In the genomic region with DNA sequence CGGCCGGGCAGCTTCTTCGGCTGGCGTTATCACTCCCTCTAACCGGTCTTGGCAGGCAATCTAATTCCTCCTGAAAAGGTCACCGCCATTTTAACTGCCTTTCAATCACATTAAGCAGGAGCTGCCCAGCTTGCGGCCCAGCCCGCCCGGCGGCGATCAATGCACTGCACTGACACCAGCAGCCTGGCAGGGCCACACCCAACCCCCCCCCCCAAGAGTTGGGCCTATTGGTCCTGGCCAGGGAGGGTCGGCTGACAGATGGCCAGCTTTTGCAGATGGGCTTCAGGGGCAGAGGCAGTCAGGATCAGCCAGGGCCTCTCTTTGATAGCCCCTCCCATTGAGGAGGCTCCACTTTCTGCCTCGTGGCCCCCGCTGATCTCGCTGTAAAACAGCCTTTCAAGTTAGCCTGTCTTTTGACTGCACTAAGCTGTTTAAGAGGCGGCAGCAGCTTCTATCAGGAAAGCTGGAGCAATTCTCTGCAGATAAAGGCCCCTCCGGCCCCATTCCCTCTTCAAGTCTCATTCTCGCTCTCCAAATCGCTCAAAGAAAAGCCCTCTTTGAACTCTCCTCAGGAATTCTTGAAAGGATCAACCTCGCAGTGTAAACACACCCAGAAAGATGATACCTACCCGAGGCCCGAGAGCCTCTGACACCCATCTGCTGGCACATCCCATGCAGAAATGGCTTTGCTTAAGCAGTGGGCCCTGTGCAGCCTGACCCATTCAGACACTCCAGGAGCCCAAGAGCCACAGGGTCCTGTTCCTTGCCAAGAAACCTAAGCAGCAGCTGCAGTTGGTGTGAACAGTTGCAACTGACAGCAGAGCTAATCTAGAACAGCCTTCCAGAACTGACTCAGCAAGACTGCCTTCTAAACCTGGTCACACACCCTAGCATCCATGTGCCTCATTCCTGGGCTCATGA, we compare ENCODE assay signal across 8 mouse cellular contexts. TPM values are rescaled to one million over a fixed set of nuclear protein-coding genes. Genes with fewer than 3 reads are reported as not detected.
DNase-seq lines count a peak whose midpoint lies in the region; ATAC-seq and TF ChIP-seq lines count a peak whose summit lies in the region.

No protein-coding gene starts in this region.

- 19% methylated on average over 22 of the region's 22 CpGs for WGBS in heart, embryonic 10.5 days
- 17% methylated on average over 22 of the region's 22 CpGs for WGBS in hindbrain, embryonic 14.5 days

- TF ChIP-seq CTCF in brain, embryonic 14.5 days (IDR thresholded peaks at IDR 0.05; ENCODE audit: borderline replicate concordance, extremely low read depth, insufficient read depth, insufficient read length), result no peak

- ATAC-seq in hindbrain, embryonic 14.5 days (ENCODE audit: low FRiP score), result peak; percentile 41

- intact Hi-C loops in heart, postnatal 25 days (cut with DNase I), result no loop called here

- peaks cover 87% of the 10 kb centered on the region for H3K36me3 ChIP-seq in heart, embryonic 10.5 days
- H3K36me3 ChIP-seq in hindbrain, embryonic 14.5 days (replicated peaks; ENCODE audit: control insufficient read depth, insufficient read depth), result peaks cover 43% of the 10 kb centered on the region

- H3K4me1 ChIP-seq in heart, embryonic 10.5 days, result peaks cover 72% of the 10 kb centered on the region
- H3K4me1 ChIP-seq in hindbrain, embryonic 14.5 days (replicated peaks; ENCODE audit: control insufficient read depth, insufficient read depth, low read length), result peaks cover 56% of the 10 kb centered on the region

- peak overlapping the region; percentile 67 for H3K27ac ChIP-seq in heart, embryonic 10.5 days
- H3K27ac ChIP-seq in hindbrain, embryonic 14.5 days, result peak overlapping the region; percentile 68

- DNase-seq in heart, embryonic 10.5 days (ENCODE audit: low spot score), result no peak
- DNase-seq in heart, postnatal 25 days (ENCODE audit: low spot score), result no peak
- DNase-seq in brain, embryonic 14.5 days (ENCODE audit: low read depth), result peak; percentile 85
- no peak for DNase-seq in hindbrain, embryonic 14.5 days (ENCODE audit: low spot score)
- peak; percentile 69 for DNase-seq in neural tube, embryonic 10.5 days (ENCODE audit: extremely low spot score, low spot score)
- no peak for DNase-seq in ovary, postnatal 36 days (ENCODE audit: low spot score)
- DNase-seq in liver, result no peak
- DNase-seq in layer of hippocampus, postnatal 36 days, result no peak

- TF ChIP-seq POLR2A in brain, embryonic 14.5 days (IDR thresholded peaks at IDR 0.05; ENCODE audit: borderline replicate concordance, extremely low read depth, insufficient read depth, insufficient read length, poor library complexity, severe bottlenecking), result no peak

- peak overlapping the region; percentile 21; the same call in 1 of the 2 replicates for H3K9ac ChIP-seq in hindbrain, embryonic 14.5 days

- no peaks in the 10 kb centered on the region; the same call in 1 of the 2 replicates for H3K27me3 ChIP-seq in heart, embryonic 10.5 days (ENCODE audit: insufficient read depth, poor library complexity, severe bottlenecking)
- no peaks in the 10 kb centered on the region for H3K27me3 ChIP-seq in hindbrain, embryonic 14.5 days (ENCODE audit: control insufficient read depth, insufficient read depth, low read length)

- no peak overlapping the region for H3K4me2 ChIP-seq in hindbrain, embryonic 14.5 days (replicated peaks)

- H3K9me3 ChIP-seq in heart, embryonic 10.5 days, result no peaks in the 10 kb centered on the region
- no peaks in the 10 kb centered on the region for H3K9me3 ChIP-seq in hindbrain, embryonic 14.5 days (ENCODE audit: control insufficient read depth, low read length)

- peak overlapping the region; percentile 38 for H3K4me3 ChIP-seq in heart, embryonic 10.5 days
- H3K4me3 ChIP-seq in hindbrain, embryonic 14.5 days (replicated peaks; ENCODE audit: low read length), result no peak overlapping the region

RNA-seq across cellular contexts. Expression of a gene that starts 31.6 kb away (rescaled TPM):
- 0.20 and 0.46 TPM in 2 replicates for polyA plus RNA-seq in heart, embryonic 10.5 days (2016; fragmentation: Nextera tagmentation; extraction: Ambion mirVana)
- total RNA-seq in heart, postnatal 25 days (2021), result not detected
- 1.3 and 1.6 TPM in 2 replicates for polyA plus RNA-seq in brain, embryonic 14.5 days (2012; rRNA removed)
- polyA plus RNA-seq in hindbrain, embryonic 14.5 days (2014; fragmentation: Nextera tagmentation; extraction: Ambion mirVana), result 1.2 and 1.3 TPM in 2 replicates
- under 1 TPM; 0.43 to 0.82 TPM for total RNA-seq in layer of hippocampus, postnatal 36 days (2021)

RNA-seq across cellular contexts. Expression of a gene that starts 31.8 kb away (rescaled TPM):
- polyA plus RNA-seq in heart, embryonic 10.5 days (2016; fragmentation: Nextera tagmentation; extraction: Ambion mirVana), result 11.0 and 14.4 TPM in 2 replicates
- total RNA-seq in heart, postnatal 25 days (2021), result 10 to 100 TPM; 23.8 to 30.3 TPM
- 6.2 and 7.0 TPM in 2 replicates for polyA plus RNA-seq in brain, embryonic 14.5 days (2012; rRNA removed)
- 10.0 and 11.6 TPM in 2 replicates for polyA plus RNA-seq in hindbrain, embryonic 14.5 days (2014; fragmentation: Nextera tagmentation; extraction: Ambion mirVana)
- total RNA-seq in layer of hippocampus, postnatal 36 days (2021), result 1 to 10 TPM; 4.8 to 6.1 TPM

Comparison
In these comparisons a context has a peak if more than half of its experiments do, and no peak if none do; other contexts are left out.
1. DNase-seq: peak in brain, embryonic 14.5 days (single experiment) and neural tube, embryonic 10.5 days (single experiment); none in heart, embryonic 10.5 days (single experiment), heart, postnatal 25 days (single experiment), hindbrain, embryonic 14.5 days (single experiment), ovary, postnatal 36 days (single experiment), liver (single experiment) and layer of hippocampus, postnatal 36 days (0 of 2).